Mouse (Mus musculus): Measurements from ENCODE around the gene Ip6k1.
"Not testable (repeated sequence)": the region's sequence is repeated elsewhere in the genome, so short reads cannot be mapped to it uniquely, and the experiment has no call there.

Gene Ip6k1

DNA sequence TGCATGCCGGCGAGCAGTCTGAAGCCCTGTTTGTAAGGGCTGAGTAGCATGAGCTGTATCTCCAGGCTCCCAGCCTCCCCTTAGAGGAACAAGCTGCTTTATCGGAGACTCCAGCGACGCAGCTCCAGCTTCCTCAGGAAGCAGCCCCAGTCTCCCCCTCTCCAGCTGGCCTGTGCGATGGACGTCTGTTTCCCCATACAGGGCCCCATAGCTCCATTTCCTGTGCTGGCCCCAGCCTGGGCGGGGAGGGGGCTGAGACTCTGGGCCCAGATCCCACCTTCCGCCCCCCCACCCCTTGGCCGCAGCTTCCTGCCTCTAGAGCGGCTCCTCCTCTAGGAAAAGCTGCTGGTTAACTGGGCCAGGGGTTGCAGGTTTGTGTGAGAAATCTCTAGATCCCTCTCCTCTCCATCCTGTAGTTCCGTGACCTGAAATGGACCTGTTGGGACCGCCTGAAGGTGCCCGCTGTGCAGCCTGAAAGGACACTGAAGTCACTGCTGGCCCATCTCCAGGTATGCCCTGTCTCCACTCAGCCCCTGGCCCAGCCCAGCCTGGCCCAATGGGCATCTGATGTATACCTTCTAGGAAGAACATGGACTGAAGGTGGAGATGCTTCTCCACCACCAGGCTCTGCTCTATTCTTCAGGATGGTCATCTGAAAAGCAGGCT, 19.5 kb upstream of the Ip6k1 start, which contains the start of gene Gm20661:
Gene Gm20661 (plus strand): TSS at position 378 of the 666 bp plus-strand sequence.
- peak; percentile 43 for DNase-seq (ENCODE audit: inconsistent ontology term)

DNA sequence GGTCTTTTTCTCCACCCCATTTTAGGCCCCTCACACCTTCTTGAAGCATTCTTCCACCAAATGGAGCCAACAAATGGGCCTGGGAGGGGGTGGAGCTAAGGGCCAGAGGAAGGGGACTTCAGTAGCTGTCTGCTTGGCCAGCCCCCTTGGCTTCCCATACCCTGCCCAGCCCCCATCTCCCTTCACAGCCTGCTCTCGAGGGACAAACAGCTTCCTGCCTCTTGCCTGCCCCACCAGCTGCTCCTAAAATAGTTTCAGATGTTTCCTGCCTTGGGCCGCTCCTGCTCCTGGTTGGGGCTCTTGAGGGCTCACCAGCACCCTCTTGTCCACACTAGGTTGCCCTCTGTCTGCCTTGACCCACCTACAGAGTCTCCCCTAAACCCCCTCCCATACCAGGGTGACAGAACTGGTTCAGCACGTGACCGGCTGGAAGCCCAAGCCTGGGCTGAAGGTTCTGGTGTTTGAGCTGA, 18.8 kb upstream of the Ip6k1 start:
- DNase-seq (ENCODE audit: inconsistent ontology term) = no peak

DNA sequence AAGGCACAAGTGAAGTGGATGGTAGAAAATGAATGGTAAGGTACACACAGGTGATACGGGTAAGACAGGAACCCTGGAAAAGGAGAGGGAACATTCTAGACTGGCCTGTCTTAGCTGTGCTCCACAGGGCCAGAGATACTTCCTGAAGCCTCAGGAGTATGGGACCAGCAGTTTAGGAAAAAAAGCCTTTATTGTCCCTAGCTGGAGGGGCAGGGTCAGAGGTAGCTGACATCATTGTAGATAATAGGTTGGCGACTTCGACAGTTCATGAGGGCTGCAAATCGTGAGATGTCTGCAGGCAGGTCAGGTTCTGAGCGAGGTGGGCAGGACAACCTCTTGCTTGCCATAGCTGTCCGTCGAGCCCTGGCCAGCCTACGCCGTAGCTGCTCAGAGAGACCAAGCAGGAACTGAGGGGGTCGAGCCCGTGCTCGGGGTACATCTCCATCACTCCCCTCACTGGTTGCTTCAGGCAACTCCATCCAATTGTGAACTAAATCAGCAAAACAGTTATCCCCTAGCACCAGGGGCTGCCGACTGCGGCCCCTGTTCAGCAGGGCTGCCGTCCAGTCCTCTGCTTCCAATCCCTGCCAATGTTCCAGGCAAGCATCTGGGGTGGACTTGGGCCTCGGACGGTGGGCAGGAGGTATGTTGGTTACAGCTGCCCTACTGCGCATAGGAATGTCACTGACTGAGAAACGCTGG, 18.1 kb upstream of the Ip6k1 start:
- no peak for DNase-seq (ENCODE audit: inconsistent ontology term)

DNA sequence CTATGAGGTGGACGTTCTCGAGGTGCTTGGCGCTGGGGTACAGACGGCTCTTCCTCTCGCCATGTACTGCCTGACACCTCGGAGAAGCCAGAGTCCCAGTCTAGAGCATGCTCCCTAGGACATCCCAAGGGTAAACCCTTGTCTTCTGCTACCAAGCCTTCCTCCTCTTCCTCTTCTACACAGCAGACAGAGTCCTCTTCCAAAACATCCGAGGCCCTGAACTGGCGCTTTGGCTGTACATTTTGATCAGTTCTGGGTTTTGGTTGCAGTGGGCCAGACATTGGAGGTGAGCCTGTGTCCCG, 17.6 kb upstream of the Ip6k1 start:
- DNase-seq (ENCODE audit: inconsistent ontology term) = no peak

DNA sequence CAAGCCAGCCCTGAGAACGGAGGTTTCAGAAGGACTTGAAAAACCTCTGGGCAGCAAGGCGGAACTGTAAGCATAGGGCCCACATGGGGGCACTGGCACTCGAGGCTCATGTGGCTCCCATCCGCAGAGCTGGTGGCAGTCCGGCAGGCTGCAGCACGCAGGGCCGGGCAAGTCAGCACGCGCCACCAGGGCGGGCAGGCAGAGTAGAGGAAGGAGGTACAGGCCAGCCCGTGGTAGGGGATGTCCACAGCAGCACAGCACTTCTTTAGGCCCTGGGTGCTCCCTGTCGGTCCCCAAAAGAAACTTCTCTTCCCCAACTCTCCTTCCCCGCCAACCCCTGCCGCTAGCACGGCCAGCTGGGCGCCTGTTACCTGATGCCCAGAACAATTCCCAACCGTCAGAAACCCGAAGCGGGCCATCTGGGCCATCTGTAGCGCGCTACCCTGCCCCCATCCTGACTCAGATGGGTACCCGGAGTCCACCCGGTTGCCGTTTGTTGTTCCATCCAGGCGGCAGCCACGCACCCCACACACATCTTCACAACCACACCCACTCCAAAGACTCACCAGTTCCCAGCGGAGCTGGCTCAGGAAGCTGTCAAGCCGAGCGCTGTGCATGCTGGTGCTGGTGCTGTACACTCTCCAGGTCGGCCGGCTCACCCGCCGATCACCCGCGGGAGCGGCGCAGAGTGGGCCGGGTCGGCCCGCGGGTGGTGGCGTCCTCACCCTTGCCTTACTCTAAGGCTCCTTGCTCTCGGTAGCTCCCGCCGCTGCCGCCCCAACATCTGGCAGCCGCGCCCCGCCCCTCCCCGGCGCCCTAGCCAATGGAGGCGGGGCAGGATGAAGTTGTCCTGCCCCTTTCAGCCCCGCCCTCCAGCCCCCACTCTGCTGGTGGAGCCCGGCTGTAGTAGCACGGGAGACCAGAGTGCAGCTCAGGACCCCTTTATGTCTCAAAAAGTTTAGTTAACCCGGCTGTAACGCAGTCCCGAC, 16.9 kb upstream of the Ip6k1 start, which contains the start of gene Inka1:
Gene Inka1 (minus strand): TSS at position 749 of the 989 bp plus-strand sequence.
- DNase-seq (ENCODE audit: inconsistent ontology term) = peak; percentile 88

DNA sequence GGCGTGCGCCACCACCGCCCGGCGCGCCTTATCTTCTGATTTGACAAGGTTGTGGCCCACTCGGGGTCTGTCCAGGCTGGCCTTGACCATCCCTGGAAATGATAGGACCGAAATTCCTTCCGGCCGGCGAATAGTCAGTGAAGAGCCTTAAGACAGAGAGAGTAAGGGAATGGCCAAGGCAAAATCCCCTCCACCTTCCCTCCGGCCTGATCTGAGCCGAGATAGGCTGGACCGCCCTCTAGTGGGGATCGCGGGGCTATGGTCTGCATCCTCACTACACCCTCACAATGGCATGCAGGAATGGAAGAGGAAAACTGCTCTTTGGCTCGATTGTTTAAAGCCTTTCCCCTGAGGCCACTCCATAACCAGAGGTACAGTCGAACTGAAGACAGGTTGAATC, 15.9 kb upstream of the Ip6k1 start:
- peak; percentile 83 for DNase-seq (ENCODE audit: inconsistent ontology term)

DNA sequence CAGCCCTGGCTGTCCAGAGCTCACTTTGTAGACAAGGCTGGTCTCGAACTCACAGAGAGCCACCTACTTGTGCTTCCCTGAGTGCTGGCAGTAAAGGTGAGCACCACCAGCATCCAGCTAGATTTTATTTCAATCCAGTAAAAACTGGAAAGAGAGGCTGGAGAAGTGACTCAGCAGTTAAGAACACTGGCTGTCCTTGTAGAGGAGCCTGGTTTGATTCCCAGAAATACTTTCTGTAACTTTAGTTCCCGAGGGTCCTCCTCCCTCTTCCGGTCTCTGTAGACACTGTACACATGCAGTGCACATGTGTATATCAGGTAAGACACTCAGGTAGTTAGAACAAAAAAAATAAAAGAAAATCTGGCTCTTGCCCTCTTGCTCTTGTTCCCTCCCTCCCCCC, 14.4 kb upstream of the Ip6k1 start:
- DNase-seq (ENCODE audit: inconsistent ontology term) = no peak

DNA sequence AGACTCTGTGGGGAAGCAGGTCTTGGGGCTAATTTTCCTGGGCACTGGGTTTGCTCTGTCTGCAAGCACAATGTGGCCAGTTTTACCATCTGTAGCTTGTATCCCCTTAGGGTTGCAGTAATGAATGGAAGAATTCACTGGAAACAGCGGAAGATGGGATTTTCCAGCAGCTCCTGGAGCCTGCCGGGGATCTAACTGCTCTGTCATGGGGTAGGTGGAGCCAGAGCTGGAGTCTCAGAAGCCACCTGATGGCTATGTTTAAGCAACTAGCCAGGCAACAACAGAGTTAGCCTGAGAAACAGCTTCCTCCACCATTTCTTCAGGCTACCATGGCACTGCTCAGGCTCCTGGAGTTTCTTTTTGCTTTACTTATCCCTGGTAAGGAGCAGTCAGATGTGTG, 10.1 kb upstream of the Ip6k1 start, which contains the start of gene Cdhr4:
Gene Cdhr4 (plus strand): TSS at position 301 of the 400 bp plus-strand sequence.
- DNase-seq (ENCODE audit: inconsistent ontology term) = no peak

DNA sequence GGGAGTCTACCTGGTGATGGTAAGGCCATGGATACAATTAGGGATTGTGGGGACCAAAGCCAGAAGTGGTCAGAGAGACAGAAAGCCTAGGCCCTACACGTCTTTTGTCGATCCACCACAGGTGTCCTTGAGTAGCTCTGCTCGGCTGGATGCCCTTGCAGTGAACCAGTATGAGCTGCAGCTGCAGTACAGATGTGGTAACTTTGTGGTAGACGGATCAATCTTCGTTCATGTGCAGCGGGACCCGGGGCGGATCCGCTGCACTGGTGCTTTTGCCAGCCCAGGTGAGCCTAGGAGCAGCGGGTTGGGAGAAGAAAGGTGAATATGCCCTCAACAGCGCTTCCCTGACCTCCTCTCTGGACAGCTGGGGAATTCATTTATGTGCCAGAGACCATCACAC, 9.3 kb upstream of the Ip6k1 start:
- DNase-seq (ENCODE audit: inconsistent ontology term) = no peak

DNA sequence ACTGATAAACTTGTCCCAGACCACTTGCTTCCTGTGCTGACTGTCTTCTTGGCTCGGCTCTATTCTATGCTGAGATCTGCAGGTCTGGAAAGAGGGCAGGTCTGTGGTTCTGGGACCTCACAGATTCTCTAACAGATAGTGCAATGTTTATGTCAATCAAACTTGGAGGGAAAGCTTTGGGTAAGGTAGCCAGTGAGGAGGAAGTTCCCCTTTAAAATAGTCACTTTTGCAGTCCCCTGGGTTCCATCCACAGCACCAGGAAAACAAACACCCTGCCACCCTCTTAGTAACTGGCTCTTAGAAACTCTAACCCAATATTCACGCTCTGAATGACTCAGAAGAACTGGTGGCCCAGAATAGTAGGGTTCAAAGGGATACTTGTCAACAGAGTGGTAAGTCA, 7.8 kb upstream of the Ip6k1 start:
- no peak for DNase-seq (ENCODE audit: inconsistent ontology term)

DNA sequence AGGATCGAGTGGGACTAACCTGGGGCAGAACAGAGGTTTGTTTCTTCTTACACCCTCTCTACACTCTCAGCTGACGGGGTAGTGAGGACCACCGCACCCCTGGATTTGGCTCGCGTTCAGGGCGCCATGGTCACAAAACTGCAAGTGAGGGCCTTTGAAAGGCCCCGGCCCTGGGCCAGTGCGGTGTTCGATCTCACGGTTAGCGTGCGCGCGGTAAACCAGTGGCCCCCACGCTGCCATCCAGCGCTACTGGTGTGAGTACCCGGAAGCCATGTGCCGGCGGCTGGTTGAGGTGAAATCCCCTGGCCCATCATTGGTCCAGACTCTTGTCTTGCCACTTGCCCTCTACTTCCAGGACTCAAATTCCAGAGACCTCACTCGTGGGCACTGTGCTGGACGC, 6.8 kb upstream of the Ip6k1 start:
- no peak for DNase-seq (ENCODE audit: inconsistent ontology term)

DNA sequence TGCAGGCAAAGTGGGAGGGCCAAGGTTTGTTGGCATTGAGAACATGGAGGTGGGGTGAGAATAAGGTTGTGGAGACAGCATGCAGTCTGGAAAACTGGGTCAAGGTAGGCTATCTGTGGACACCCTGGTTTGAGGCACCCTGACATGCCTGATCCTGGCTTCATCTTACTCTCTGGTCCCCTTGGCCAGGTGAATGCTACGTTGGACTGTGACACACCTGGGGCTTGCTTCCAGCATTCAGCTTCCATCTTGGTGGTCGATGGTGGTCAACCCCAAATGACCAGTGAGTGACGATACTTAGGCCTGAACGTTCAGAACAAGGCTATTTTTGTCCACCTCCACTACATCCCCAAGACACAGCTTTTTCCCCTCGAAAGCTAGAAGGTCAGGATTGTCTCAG, 6.3 kb upstream of the Ip6k1 start, which contains the start of gene Gm20662:
Gene Gm20662 (plus strand): TSS at position 301 of the 400 bp plus-strand sequence.
- DNase-seq (ENCODE audit: inconsistent ontology term) = no peak

DNA sequence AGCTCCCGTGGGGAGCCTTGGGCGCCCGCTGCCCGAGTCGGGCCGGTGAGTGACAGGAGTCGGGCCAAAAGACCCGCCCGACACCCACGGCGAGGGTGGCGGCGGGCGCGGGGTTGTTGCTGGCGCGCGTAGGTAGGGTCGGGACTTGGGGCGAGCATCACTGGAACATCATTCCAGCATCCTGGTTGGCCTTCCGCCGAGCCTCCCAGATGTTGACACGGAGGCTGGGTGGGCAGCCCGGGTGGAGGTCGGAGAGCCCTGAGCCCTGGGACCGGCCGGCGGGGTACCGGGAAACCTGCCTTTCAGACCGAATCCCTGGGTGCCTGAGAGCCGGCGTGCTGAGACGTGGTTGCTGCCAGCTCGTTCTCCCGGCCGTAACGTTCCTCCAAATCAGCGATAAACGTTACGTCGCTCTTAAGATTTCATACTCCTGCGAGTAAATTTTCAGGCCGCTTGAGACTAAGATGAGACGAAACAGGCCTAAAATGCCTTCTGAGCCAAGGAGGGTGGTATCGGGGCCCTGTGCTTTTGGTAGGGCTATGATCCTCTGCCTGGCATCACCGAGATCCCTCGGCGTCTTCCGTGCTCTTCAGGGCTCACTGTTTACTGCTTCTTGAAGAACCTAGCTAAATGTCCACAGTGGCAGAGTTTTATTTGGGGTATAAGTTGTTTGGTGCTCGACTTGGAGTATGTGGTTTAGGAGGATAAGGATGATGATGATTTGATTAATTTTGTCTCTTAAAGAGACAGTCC, 653 bp downstream of the Ip6k1 start:
- DNase-seq (ENCODE audit: inconsistent ontology term) = no peak

DNA sequence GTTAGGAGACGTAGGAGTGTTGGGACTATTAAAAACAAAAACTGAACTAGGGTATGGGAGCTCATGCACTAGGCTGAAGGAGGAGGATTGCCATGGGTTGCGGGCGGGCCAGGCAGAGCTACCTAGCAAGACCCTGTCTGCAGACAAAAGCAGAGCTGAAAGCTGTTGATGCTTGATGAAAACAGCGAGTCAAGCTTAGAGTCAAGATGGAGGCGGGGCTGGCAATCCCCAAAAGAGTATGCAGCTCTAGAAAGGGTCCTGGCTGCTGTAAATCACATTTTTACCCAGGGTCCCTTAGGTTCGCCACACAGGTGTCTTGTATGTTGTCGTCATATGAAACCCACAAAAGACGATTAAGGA, 1.2 kb downstream of the Ip6k1 start:
- DNase-seq (ENCODE audit: inconsistent ontology term) = peak; percentile 8

DNA sequence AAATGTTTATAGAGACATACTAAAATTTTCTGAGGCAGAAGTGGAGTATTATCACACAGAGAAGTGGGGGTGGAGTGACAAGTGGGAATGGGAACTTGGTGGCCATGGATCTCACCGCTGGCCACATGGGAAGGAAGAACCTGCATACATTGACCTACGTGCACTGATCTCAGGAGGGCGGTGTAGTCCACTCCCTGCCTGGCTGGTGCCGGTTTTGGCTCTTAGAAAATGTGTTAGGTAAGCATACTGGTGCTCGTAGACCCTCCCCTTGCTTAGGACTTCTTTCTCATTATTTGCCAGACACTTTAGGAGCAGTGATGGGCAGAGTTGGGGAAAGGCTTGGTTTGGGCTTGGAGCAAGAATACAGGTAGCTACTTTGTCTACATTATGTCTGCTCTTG, 5.7 kb downstream of the Ip6k1 start:
- no peak for DNase-seq (ENCODE audit: inconsistent ontology term)

DNA sequence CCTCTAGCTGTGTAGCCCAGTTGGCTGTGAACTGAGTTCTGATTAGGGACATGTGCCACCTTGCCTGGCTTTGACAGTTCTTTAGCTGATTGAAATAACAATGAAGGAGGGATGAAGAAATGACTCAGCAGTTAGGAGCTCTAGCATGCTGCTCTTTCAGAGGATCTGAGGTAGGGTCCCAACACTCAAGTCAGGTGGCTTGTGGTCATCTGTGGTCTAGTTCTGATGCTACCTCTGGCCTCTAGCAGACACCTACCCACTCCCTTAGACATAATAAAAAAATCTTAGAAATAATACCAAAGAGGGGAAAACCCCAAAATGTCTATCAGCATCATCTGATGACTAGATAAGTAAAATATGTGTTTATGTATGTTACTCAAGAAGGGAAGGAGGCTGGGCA, 8.1 kb downstream of the Ip6k1 start:
- peak; percentile 11 for DNase-seq (ENCODE audit: inconsistent ontology term)

DNA sequence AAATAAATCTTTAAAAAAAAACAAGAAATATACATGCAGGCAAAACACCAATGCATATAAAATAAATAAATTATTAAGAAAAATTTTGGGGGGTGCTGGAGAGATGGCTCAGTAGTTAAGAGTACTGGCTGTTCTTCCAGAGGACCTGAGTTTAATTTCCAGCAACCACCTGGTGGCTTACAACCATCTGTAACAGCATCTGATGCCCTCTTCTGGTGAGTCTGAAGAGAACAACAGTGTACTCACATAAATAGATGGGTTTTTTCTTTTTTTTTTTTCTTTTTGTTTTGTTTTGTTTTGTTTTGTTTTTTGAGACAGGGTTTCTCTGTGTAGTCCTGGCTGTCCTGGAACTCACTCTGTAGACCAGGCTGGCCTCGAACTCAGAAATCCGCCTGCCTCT, 11.3 kb downstream of the Ip6k1 start:
- not testable (repeated sequence) for DNase-seq (ENCODE audit: inconsistent ontology term)

DNA sequence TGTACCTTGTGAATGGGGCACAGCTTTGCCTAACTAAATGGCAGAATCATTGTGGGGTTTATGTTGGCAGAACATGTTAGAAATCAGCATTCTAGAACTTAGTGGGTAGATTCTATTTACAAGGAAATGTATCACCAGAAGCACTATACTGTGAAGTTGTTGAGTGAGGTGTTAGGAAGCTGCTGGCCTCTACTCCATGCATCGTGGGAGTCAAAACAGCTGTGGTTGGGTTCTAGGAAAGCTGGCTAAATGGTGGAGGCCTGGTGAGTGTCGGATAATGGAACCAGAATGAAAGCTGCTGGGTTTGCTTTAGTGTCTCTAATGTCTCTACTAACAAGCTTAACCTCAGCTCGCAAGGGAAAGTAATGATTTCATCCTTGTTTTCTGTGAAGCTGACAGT, 14.8 kb downstream of the Ip6k1 start:
- DNase-seq (ENCODE audit: inconsistent ontology term) = no peak

DNA sequence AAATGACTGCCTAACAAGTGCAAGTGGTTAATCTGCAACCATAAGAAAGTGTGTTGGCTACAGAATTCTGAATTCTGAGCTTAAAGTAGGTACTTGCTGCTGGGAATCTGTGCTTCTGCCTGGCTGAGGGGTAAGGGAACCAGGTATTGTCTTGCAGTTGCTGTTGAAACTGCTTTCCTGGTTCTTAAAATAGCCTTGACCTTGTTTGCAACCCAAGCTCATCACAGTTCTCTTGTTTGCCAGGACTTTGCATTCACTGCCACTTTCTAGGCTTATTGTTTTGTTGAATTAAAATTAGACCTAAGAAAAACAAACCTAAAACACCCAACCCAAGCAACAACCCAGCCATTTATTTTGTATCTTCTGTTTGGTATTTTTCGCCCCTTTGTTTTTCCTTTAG, 18.4 kb downstream of the Ip6k1 start:
- no peak for DNase-seq (ENCODE audit: inconsistent ontology term)

DNA sequence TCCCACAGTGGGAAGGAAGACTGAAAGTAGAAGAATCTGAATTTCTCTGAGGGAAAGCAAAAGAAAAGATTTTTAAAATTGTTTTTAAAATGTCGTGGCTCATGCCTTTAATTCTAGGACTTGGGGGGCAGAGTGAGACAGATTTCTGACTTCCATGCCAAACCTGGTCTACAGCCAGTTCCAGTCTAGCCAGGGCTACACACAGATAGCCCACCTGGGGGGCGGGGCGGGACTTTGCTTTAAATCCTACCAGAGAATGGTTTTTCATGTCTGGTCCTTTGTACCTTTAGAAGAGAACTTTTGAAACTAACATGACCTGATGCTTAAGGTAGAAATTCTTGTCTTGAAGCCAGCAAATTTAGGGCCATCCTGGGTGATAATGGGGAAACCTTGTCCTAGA, 20.9 kb downstream of the Ip6k1 start:
- DNase-seq (ENCODE audit: inconsistent ontology term) = no peak

DNA sequence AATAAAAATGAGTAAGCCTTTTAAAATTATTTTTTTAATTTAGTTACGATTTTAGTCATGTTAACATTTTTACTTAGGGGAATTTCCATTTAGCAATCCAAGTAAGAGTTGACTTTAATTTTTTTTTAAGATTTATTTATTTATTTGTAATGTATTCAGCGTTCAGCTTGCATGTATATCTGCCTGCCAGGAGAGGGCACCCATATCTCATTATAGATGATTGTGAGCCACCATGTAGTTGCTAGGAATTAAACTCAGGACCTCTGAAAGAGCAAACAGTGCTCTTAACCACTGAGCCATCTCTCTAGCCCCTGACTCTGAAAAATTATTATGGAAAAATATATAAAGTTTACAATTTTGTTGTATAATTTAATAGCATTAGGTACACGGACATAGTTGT, 24.3 kb downstream of the Ip6k1 start:
- no peak for DNase-seq (ENCODE audit: inconsistent ontology term)

DNA sequence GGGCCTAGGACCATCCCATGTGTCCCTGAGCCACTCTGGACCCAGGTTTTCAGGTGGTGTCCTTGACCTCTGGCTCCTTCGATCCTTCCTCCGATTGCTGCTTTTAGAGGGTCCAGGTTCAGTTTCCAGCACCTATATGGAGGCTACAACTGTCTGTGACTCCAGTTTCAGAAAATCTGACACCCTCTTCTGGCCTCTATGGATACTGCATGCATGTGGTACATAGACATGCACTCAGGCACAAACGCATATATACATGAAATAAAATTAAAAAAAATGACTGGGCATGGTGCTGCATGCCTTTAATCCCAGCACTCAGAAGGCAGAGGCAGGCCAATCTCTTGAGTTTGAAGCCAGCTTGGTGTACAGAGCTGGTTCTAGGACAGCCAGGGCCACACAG, 25.6 kb downstream of the Ip6k1 start:
- DNase-seq (ENCODE audit: inconsistent ontology term) = no peak

Measured in Muller cell, postnatal 12 days (primary cell).